Mouse (Mus musculus): ENCODE results near the gene Itgb1bp1. TPM values are rescaled to one million over a fixed set of nuclear protein-coding genes. Genes with fewer than 3 reads are reported as not detected.
A peak's percentile ranks its signal among the peaks of the same experiment; 100 is the strongest.

The Itgb1bp1 gene
- polyA plus RNA-seq, 1 experiment from 2014 or later: 42.5 TPM

DNA sequence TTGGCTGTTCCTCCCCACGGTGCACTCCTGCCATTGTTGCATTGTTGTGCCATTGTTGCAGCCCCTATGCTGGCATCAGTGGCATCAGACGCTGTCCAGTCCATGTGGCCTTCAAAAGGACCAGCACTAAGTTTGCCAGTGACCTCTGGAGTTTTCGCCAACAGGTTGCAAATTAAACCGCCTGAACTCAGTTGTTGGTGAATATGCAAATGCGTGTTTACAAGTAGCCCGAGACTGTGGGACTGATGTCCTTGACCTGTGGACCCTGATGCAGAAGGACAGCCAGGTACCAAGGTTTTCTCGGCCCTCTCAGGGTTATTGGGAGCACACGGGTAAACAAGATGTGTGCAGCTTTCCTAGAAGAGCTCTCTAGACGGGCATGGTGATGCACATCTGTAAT is 35.1 kb upstream of the Itgb1bp1 start:
- H3K27ac ChIP-seq (replicated peaks): no peak overlapping the region
- no peak overlapping the region for H3K4me3 ChIP-seq
- H3K4me2 ChIP-seq: no peak overlapping the region
- ATAC-seq (ENCODE audit: low read depth): no peak
- 83% methylated on average over 9 of the region's 9 CpGs for WGBS
- H3K36me3 ChIP-seq: peaks cover 51% of the 10 kb centered on the region
- H3K27me3 ChIP-seq: no peaks in the 10 kb centered on the region
- peaks cover 7% of the 10 kb centered on the region for H3K4me1 ChIP-seq (replicated peaks)
- H3K9me3 ChIP-seq: no peaks in the 10 kb centered on the region
- no peak overlapping the region for H3K9ac ChIP-seq

- Histone ChIP-seq H3K4me3 (no peak overlapping the region), H3K4me1 (replicated peaks) (peaks cover 7% of the 10 kb centered on the region), H3K9me3 (no peaks in the 10 kb centered on the region), H3K4me2 (no peak overlapping the region), H3K27ac (replicated peaks) (no peak overlapping the region), H3K27me3 (no peaks in the 10 kb centered on the region), H3K9ac (no peak overlapping the region), H3K36me3 (peaks cover 45% of the 10 kb centered on the region)
- WGBS: 91% methylated on average over 4 of the region's 4 CpGs
- no peak for ATAC-seq (ENCODE audit: low read depth)
Observed at GRCm38 (mm10) chr12:21320317-21320716, 34.2 kb upstream of the Itgb1bp1 start.

- H3K4me2 ChIP-seq: no peak overlapping the region
- no peak for ATAC-seq (ENCODE audit: low read depth)
- peaks cover 50% of the 10 kb centered on the region for H3K36me3 ChIP-seq
- no peak overlapping the region for H3K9ac ChIP-seq
- H3K4me1 ChIP-seq (replicated peaks): peaks cover 7% of the 10 kb centered on the region
- H3K4me3 ChIP-seq: no peak overlapping the region
- 76% methylated on average over 12 of the region's 12 CpGs for WGBS
- H3K27ac ChIP-seq (replicated peaks): no peak overlapping the region
- H3K9me3 ChIP-seq: no peaks in the 10 kb centered on the region
- no peaks in the 10 kb centered on the region for H3K27me3 ChIP-seq
Observed at GRCm38 (mm10) chr12:21318143-21318895, 32.2 kb upstream of the Itgb1bp1 start.

- Histone ChIP-seq H3K9ac (peak overlapping the region; percentile 77), H3K36me3 (peaks cover 49% of the 10 kb centered on the region), H3K4me2 (peak overlapping the region; percentile 77), H3K27ac (replicated peaks) (no peak overlapping the region), H3K4me3 (peak overlapping the region; percentile 58), H3K9me3 (no peaks in the 10 kb centered on the region), H3K4me1 (replicated peaks) (peaks cover 7% of the 10 kb centered on the region), H3K27me3 (no peaks in the 10 kb centered on the region)
- WGBS: 40% methylated on average over 7 of the region's 7 CpGs
- no peak for ATAC-seq (ENCODE audit: low read depth)
Observed at GRCm38 (mm10) chr12:21316869-21317265, 30.8 kb upstream of the Itgb1bp1 start.

DNA sequence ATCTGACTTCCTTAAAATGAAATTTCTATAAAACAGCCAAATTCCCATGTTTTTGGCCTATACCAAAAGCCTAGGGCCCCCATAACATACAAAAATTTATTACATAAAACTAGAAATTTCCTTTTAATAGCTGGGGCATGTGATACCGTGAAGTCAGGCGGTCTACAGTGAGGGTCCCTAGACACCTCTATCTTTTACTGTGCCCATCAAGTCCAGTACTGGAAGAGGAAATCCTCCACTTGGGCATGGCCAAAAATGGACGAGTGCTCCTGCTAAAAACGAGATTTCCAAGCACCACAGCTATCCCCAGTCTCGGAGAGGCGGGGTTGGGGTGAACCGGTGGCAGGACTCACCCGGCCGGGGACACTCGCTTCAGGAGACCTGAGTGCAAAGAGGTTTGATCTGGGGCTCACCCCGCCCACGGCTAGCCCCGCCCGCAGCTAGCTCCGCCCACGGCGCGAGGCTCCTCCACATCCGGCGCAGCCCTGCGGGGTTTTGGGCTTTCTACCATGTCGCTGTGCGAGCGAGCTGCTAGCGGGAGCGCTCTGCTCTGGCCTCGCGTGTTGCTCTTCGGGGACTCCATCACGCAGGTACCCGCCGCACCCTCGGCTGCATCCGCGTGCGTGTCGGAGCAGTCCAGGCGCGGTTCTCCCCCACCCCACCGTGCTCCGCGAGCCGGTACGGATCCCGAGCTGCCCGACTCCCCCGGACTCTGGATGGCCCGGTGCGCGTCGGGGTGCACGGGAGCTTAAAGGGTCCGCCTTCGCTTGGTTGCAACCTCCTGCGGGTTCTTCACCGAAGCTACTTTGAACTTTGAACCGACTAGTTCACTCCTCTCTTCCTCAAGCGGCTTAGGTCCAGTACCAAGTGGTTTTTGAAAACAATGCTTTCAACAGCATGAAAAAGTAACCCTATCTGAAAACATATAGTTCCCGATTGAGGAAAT is 30.1 kb upstream of the Itgb1bp1 start, which contains the start of gene Iah1:
Iah1 (plus strand) TSS at position 467 of the 946 bp plus-strand sequence.
- Histone ChIP-seq H3K36me3 (peaks cover 51% of the 10 kb centered on the region), H3K27ac (replicated peaks) (peak within 1 kb of the TSS; percentile 46)

GRCm38 (mm10) chr12:21312201-21312600 is 26.1 kb upstream of the Itgb1bp1 start:
- ATAC-seq (ENCODE audit: low read depth): no peak
- no peaks in the 10 kb centered on the region for H3K27me3 ChIP-seq
- no peak overlapping the region for H3K9ac ChIP-seq
- no peak overlapping the region for H3K27ac ChIP-seq (replicated peaks)
- no peaks in the 10 kb centered on the region for H3K9me3 ChIP-seq
- H3K4me3 ChIP-seq: no peak overlapping the region
- H3K36me3 ChIP-seq: peaks cover 81% of the 10 kb centered on the region
- H3K4me2 ChIP-seq: no peak overlapping the region
- H3K4me1 ChIP-seq (replicated peaks): peaks cover 5% of the 10 kb centered on the region
- WGBS: 88% methylated on average over 5 of the region's 5 CpGs

More for the DNA sequence above, 30.1 kb upstream of the Itgb1bp1 start, which contains the start of gene Iah1:
- Histone ChIP-seq H3K9ac (peak within 1 kb of the TSS; percentile 77), H3K9me3 (no peaks in the 10 kb centered on the region), H3K27me3 (no peaks in the 10 kb centered on the region), H3K4me2 (peak within 1 kb of the TSS; percentile 77), H3K4me1 (replicated peaks) (peaks cover 7% of the 10 kb centered on the region), H3K4me3 (peak within 1 kb of the TSS; percentile 58)
- ATAC-seq (ENCODE audit: low read depth): peak; percentile 93
- WGBS: 3% methylated on average over 59 of the region's 59 CpGs

DNA sequence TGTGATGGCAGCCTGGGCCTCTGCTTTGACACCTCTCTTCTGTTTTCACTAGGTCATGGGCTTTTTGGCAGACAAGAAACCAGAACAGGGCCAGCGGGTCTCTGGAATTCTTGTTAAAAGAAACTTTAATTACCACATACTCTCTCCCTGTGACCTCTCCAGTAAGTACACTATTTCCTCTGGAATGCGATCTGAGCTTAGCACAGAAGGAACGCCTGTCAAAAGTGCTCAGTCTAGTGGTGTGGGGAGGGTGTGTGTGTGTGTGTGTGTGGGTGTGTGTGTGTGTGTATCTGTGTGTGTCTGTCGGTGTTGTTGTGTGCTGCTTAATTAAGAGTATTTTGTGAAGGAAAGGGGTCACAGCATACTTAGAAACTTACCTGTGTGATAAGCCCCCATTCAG is 20.6 kb upstream of the Itgb1bp1 start:
- no peaks in the 10 kb centered on the region for H3K27me3 ChIP-seq
- no peak overlapping the region for H3K4me2 ChIP-seq
- H3K4me3 ChIP-seq: no peak overlapping the region
- no peak overlapping the region for H3K9ac ChIP-seq
- no peaks in the 10 kb centered on the region for H3K9me3 ChIP-seq
- H3K27ac ChIP-seq (replicated peaks): no peak overlapping the region
- peaks cover 97% of the 10 kb centered on the region for H3K36me3 ChIP-seq
- ATAC-seq (ENCODE audit: low read depth): no peak
- H3K4me1 ChIP-seq (replicated peaks): no peaks in the 10 kb centered on the region
- 92% methylated on average over 4 of the region's 4 CpGs for WGBS

DNA sequence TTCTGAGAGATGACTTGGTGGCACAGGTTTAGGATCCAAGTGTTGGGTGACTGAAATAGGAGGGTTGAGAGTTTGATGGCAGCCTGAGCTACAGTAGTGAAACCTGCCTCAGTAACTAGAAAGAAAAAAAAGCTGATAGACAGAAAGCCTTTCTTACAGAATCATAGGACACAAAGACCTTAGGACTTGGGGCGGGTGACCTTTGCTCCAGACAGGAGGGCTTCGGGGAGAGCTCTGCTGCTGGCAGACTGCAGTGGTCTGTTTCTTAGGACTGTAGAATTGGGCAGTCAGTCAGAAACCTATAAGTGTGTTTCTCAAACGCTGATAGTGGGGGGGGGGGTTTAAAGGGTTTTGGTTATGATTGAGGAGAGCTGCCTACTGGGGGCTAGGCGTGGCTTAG is 19.7 kb upstream of the Itgb1bp1 start:
- ATAC-seq (ENCODE audit: low read depth): no peak
- WGBS: 92% methylated on average over 4 of the region's 4 CpGs
- Histone ChIP-seq H3K36me3 (peaks cover 97% of the 10 kb centered on the region), H3K4me3 (no peak overlapping the region), H3K9ac (no peak overlapping the region), H3K4me2 (no peak overlapping the region), H3K9me3 (no peaks in the 10 kb centered on the region), H3K4me1 (replicated peaks) (no peaks in the 10 kb centered on the region), H3K27me3 (no peaks in the 10 kb centered on the region), H3K27ac (replicated peaks) (no peak overlapping the region)

- no peak overlapping the region for H3K4me2 ChIP-seq
- ATAC-seq (ENCODE audit: low read depth): no peak
- H3K9ac ChIP-seq: no peak overlapping the region
- H3K4me3 ChIP-seq: no peak overlapping the region
- H3K9me3 ChIP-seq: no peaks in the 10 kb centered on the region
- 90% methylated on average over 5 of the region's 5 CpGs for WGBS
- peaks cover 91% of the 10 kb centered on the region for H3K36me3 ChIP-seq
- H3K27me3 ChIP-seq: no peaks in the 10 kb centered on the region
- no peaks in the 10 kb centered on the region for H3K4me1 ChIP-seq (replicated peaks)
- no peak overlapping the region for H3K27ac ChIP-seq (replicated peaks)
Observed at GRCm38 (mm10) chr12:21302361-21302783, 16.3 kb upstream of the Itgb1bp1 start.

DNA sequence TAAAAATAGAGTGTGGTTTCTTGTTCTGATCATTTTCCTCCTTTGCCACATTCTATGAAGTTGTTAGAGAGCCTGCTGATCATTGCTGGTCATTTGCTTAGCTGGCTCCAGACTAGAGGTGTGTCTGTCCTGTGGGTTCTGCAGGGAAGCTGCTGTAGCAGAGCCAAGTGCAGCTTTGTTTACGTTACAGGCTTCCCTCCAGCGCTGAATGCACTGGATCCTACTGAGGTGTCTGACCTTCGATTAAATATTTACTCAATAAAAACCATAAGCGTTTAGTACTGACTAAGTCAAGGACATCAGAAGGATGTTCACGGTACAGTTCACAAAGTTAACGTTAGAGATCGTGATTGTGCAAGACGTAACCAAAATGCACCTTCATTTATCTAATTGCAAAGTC is 15.8 kb upstream of the Itgb1bp1 start:
- 92% methylated on average over 8 of the region's 8 CpGs for WGBS
- ATAC-seq (ENCODE audit: low read depth): no peak
- no peak overlapping the region for H3K4me2 ChIP-seq

DNA sequence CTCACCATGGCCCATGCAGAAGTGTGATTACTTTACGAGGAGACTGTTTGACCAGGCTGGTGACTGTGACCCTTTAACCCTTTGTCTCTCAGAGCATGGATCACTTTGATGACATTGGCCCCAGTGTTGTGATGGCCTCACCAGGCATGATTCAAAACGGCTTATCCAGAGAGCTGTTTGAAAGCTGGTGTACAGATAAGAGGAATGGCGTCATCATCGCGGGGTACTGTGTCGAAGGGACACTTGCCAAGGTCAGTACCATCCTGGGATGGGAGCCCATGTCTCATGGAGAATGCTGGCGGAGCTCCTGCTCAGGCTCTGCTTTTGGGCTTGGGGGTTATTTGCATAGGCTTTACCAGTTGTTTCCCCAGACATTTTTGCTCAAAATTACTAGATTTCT is 15.2 kb upstream of the Itgb1bp1 start:
- H3K4me2 ChIP-seq: no peak overlapping the region
- H3K27me3 ChIP-seq: no peaks in the 10 kb centered on the region
- H3K36me3 ChIP-seq: peaks cover 90% of the 10 kb centered on the region
- H3K9me3 ChIP-seq: no peaks in the 10 kb centered on the region
- H3K27ac ChIP-seq (replicated peaks): no peak overlapping the region
- 87% methylated on average over 7 of the region's 7 CpGs for WGBS
- no peaks in the 10 kb centered on the region for H3K4me1 ChIP-seq (replicated peaks)
- no peak for ATAC-seq (ENCODE audit: low read depth)
- H3K9ac ChIP-seq: no peak overlapping the region
- H3K4me3 ChIP-seq: no peak overlapping the region

More for the DNA sequence above, 15.8 kb upstream of the Itgb1bp1 start:
- H3K4me1 ChIP-seq (replicated peaks): no peaks in the 10 kb centered on the region
- peaks cover 91% of the 10 kb centered on the region for H3K36me3 ChIP-seq
- no peaks in the 10 kb centered on the region for H3K9me3 ChIP-seq
- no peaks in the 10 kb centered on the region for H3K27me3 ChIP-seq
- no peak overlapping the region for H3K9ac ChIP-seq
- H3K27ac ChIP-seq (replicated peaks): no peak overlapping the region
- no peak overlapping the region for H3K4me3 ChIP-seq

DNA sequence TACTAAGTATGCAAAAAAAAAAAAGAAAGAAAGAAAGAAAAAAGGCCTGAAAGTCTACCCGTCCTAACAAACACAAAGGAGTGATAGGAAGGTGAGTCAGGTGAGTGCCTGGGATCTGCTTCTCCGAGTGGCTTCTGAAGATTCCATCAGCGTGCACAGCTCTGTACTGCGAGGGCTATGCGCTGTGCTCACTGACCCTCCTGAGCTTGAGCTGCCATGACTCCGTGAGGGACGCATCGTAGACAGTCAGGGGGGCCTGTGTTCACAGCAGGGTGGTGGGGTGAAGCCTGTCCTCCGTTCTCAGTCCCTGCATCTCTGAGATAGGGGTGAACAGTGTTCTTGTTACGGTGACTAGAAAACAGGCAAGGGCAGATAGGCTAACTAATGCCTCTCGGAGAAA is 12.8 kb upstream of the Itgb1bp1 start:
- Histone ChIP-seq H3K27me3 (no peaks in the 10 kb centered on the region), H3K27ac (replicated peaks) (no peak overlapping the region), H3K4me1 (replicated peaks) (no peaks in the 10 kb centered on the region), H3K4me3 (no peak overlapping the region), H3K9ac (no peak overlapping the region), H3K36me3 (peaks cover 93% of the 10 kb centered on the region), H3K4me2 (no peak overlapping the region), H3K9me3 (no peaks in the 10 kb centered on the region)
- 95% methylated on average over 11 of the region's 11 CpGs for WGBS
- no peak for ATAC-seq (ENCODE audit: low read depth)

Data from neural tube, embryonic 13.5 days (tissue).